Mouse (Mus musculus) spleen, adult 2 months (tissue): Measurements from ENCODE around the gene Taar8b. TPM values are rescaled to one million over a fixed set of nuclear protein-coding genes. Genes with fewer than 3 reads are reported as not detected.
"Not testable (repeated sequence)": the region's sequence is repeated elsewhere in the genome, so short reads cannot be mapped to it uniquely, and the experiment has no call there.

ENCODE experiments used
- DNase-seq, 2 experiments: peaks; one replicate each; pipeline versions ENCODE4 v3.0.0 to v3.0.0-alpha.2; 2012 to 2021; ENCODE audit warnings: low spot score in 2 of 2, low read depth in 1 of 2
- H3K27ac ChIP-seq: fragments of 200-500 bp; 2 replicates; pipeline ENCODE4 v1.5.1; 2012; ENCODE audit warnings: low read length, inconsistent platforms; ENCODE audit not compliant: insufficient read depth
- H3K27me3 ChIP-seq: fragments of 200-500 bp; 2 replicates; pipeline ENCODE4 v1.6.1; 2012; ENCODE audit warnings: mild to moderate bottlenecking, moderate library complexity, low read length, inconsistent platforms; ENCODE audit not compliant: control insufficient read depth, insufficient read depth
- H3K36me3 ChIP-seq: fragments of 200-500 bp; 2 replicates; pipeline ENCODE4 v1.6.1; 2012; ENCODE audit warnings: mild to moderate bottlenecking, low read length, inconsistent platforms; ENCODE audit not compliant: control insufficient read depth, insufficient read depth
- H3K4me1 ChIP-seq: fragments of 200-500 bp; 2 replicates; pipeline ENCODE4 v1.6.1; 2011; ENCODE audit warnings: inconsistent platforms; ENCODE audit not compliant: control insufficient read depth, insufficient read depth, insufficient read length
- H3K4me3 ChIP-seq: fragments of 200-500 bp; 2 replicates; pipeline ENCODE4 v1.5.1; 2011; ENCODE audit warnings: mild to moderate bottlenecking, inconsistent platforms; ENCODE audit not compliant: insufficient read depth, insufficient read length; ENCODE audit errors: extremely low read depth
- CTCF ChIP-seq: fragments of 200-500 bp; IDR thresholded peaks from 2 replicates; pipeline ENCODE4 v1.5.1; 2011; ENCODE audit warnings: mild to moderate bottlenecking, inconsistent platforms; ENCODE audit not compliant: insufficient read depth, insufficient read length, insufficient replicate concordance; ENCODE audit errors: extremely low read depth
- POLR2A ChIP-seq: fragments of 200-500 bp; IDR thresholded peaks from 2 replicates; pipeline ENCODE4 v1.6.1; 2011; ENCODE audit warnings: low read depth, low read length, inconsistent platforms
- WGBS: fragments of 180-500 bp; shearing (Covaris S2); methylation state at CpG from one replicate; pipeline ENCODE4 v1.1.7; 2018; 5-methylcytosine and 5-hydroxymethylcytosine counted together
- polyA plus RNA-seq: library from polyadenylated mRNA; depleted of rRNA; stranded (reverse); fragments of >200 nt; gene quantifications from 2 replicates; pipeline ENCODE4 v1.2.3, GENCODE M21; 2012

The Taar8b gene
- polyA plus RNA-seq, 1 experiment = 0.75 TPM

- Histone ChIP-seq H3K27me3 (no peaks in the 10 kb centered on the region), H3K4me1 (no peaks in the 10 kb centered on the region), H3K4me3 (no peak overlapping the region), H3K27ac (no peak overlapping the region), H3K36me3 (no peaks in the 10 kb centered on the region)
- WGBS = 47% methylated on average over 6 of the region's 6 CpGs
- TF ChIP-seq POLR2A (no peak), CTCF (no peak; the same call in 1 of the 2 replicates)
- DNase-seq = no peak
Observed at GRCm38 (mm10) chr10:24111116-24111778, 19.2 kb upstream of the Taar8b start.

GRCm38 (mm10) chr10:24109434-24109833 lies 17.3 kb upstream of the Taar8b start, which contains the start of gene Taar9:
Gene Taar9, minus strand, starts transcription at chr10:24109534.
- H3K4me3 ChIP-seq, H3K36me3 ChIP-seq, DNase-seq, H3K27ac ChIP-seq, H3K4me1 ChIP-seq, H3K27me3 ChIP-seq: not testable (repeated sequence)
- WGBS = 91% methylated on average over 8 of the region's 8 CpGs

- no peaks in the 10 kb centered on the region for H3K27me3 ChIP-seq
- no peaks in the 10 kb centered on the region for H3K4me1 ChIP-seq
- H3K4me3 ChIP-seq = no peak overlapping the region
- H3K36me3 ChIP-seq = no peaks in the 10 kb centered on the region
- 96% methylated on average over 3 of the region's 3 CpGs for WGBS
- DNase-seq = no peak
- TF ChIP-seq POLR2A = no peak
- TF ChIP-seq CTCF = no peak
- no peak overlapping the region for H3K27ac ChIP-seq
Observed at GRCm38 (mm10) chr10:24108236-24108635, 16.1 kb upstream of the Taar8b start.

- Histone ChIP-seq H3K4me1 (no peaks in the 10 kb centered on the region), H3K4me3 (no peak overlapping the region), H3K36me3 (no peaks in the 10 kb centered on the region), H3K27ac (no peak overlapping the region), H3K27me3 (no peaks in the 10 kb centered on the region)
- 24% methylated on average over 5 of the region's 5 CpGs for WGBS
- TF ChIP-seq POLR2A (no peak), CTCF (no peak)
- no peak for DNase-seq
Observed at GRCm38 (mm10) chr10:24107747-24108146, 15.7 kb upstream of the Taar8b start.

GRCm38 (mm10) chr10:24103299-24103698 lies 11.2 kb upstream of the Taar8b start:
- H3K27me3 ChIP-seq, DNase-seq, H3K27ac ChIP-seq, H3K36me3 ChIP-seq, H3K4me1 ChIP-seq, H3K4me3 ChIP-seq: not testable (repeated sequence)
- 27% methylated on average over 1 of the region's 1 CpGs for WGBS

- not testable (repeated sequence) for H3K4me3 ChIP-seq, H3K4me1 ChIP-seq, DNase-seq, H3K27ac ChIP-seq, H3K36me3 ChIP-seq, H3K27me3 ChIP-seq
- 76% methylated on average over 1 of the region's 3 CpGs for WGBS
Observed at GRCm38 (mm10) chr10:24101812-24102211, 9.7 kb upstream of the Taar8b start, which contains the start of gene Taar8c. Gene Taar8c, minus strand, starts transcription at chr10:24101912.

GRCm38 (mm10) chr10:24097010-24097409 lies 4.9 kb upstream of the Taar8b start:
- H3K27ac ChIP-seq, H3K4me3 ChIP-seq, H3K27me3 ChIP-seq, H3K4me1 ChIP-seq, DNase-seq, H3K36me3 ChIP-seq: not testable (repeated sequence)
- WGBS = 65% methylated on average over 2 of the region's 2 CpGs

- DNase-seq = no peak
- TF ChIP-seq POLR2A = no peak
- no peak for TF ChIP-seq CTCF
- Histone ChIP-seq H3K27me3 (no peaks in the 10 kb centered on the region), H3K36me3 (no peaks in the 10 kb centered on the region), H3K4me3 (no peak overlapping the region), H3K27ac (no peak overlapping the region), H3K4me1 (no peaks in the 10 kb centered on the region)
- WGBS = 89% methylated on average over 2 of the region's 2 CpGs
Observed at GRCm38 (mm10) chr10:24087168-24087567, 4.9 kb downstream of the Taar8b start.
